Mouse (Mus musculus): ENCODE data around the gene Prkn. TPM values are rescaled to one million over a fixed set of nuclear protein-coding genes. Genes with fewer than 3 reads are reported as not detected.

Prkn gene
- polyA plus RNA-seq, 1 experiment from 2014 or later, result 2.6 TPM

DNA sequence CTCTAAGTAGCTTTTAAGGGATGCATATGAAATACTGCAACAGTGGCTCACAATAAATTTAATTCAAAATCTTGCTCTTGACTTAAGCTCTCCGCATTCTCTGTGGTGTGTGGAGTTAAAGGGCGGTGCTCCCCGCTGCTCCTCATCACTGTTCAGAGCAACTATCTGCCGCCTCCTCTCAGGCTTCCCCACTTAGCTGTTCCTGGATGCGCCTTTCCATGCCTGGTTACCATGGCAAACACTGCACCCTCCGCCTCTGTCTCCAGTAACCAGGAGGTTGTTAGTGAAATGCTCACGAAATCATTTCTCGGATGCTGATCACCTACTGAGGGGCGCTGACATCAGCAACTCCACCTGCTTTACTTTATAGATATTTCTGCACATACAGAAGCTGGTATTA is 1080.8 kb downstream of the Prkn start:
- Histone ChIP-seq H3K4me2 (no peak overlapping the region), H3K27me3 (no peaks in the 10 kb centered on the region), H3K9ac (no peak overlapping the region), H3K27ac (no peak overlapping the region), H3K4me3 (no peak overlapping the region), H3K4me1 (no peaks in the 10 kb centered on the region), H3K9me3 (no peaks in the 10 kb centered on the region), H3K36me3 (no peaks in the 10 kb centered on the region)
- ATAC-seq (ENCODE audit: insufficient number of reproducible peaks, low FRiP score, low TSS enrichment, low read depth), result no peak
- WGBS, result 79% methylated on average over 9 of the region's 9 CpGs

DNA sequence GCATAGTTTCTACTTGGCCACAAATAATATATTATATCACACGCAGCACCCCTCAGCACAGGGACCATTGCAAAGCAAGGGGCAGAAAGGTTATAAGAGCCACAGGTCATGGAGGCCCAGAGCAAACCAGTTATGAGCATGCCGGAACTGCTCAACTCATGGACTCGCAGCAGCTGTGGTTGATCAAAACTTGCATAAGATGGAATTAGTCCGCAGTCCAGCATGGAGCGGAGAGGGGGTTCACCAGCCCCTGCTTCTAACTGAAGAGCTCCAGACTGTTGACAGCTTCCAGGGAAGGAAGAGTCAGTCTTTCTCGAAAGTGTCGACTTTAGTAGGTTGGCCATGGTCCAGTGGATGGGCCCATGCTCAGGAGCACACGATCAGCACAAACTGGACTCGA is 1083.8 kb downstream of the Prkn start:
- Histone ChIP-seq H3K4me1 (no peaks in the 10 kb centered on the region), H3K36me3 (no peaks in the 10 kb centered on the region), H3K4me2 (no peak overlapping the region), H3K27ac (no peak overlapping the region), H3K4me3 (no peak overlapping the region), H3K9me3 (no peaks in the 10 kb centered on the region), H3K9ac (no peak overlapping the region), H3K27me3 (no peaks in the 10 kb centered on the region)
- 86% methylated on average over 9 of the region's 9 CpGs for WGBS
- ATAC-seq (ENCODE audit: insufficient number of reproducible peaks, low FRiP score, low TSS enrichment, low read depth), result no peak

DNA sequence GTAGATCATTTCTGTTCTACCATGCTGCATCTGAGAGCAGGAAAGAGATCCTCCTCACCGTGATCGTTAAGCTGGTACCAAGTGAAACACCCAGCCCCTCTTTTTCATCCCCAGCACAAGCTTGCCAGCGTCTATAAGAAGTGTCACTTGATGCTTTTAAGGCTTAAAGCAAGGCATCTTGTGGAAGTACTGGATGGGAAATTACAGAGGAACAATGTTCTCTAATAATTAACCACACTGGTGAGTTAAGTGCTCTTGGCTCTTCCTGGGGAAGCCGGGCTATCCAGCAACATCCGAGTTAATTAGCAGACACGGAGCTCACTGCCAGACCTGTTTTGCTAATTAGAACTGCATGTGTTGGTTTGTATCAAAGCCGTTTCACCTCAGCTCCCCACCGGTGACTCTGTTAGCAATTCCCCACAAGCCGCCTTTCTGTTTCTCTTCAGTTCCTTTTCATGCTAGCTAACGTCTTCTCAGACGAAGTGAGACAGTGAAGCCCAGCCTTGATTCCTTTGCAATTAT is 1086.7 kb downstream of the Prkn start:
- Histone ChIP-seq H3K4me1 (no peaks in the 10 kb centered on the region), H3K36me3 (no peaks in the 10 kb centered on the region), H3K9me3 (no peaks in the 10 kb centered on the region), H3K4me3 (no peak overlapping the region), H3K9ac (no peak overlapping the region), H3K27ac (no peak overlapping the region), H3K27me3 (no peaks in the 10 kb centered on the region), H3K4me2 (no peak overlapping the region)
- ATAC-seq (ENCODE audit: insufficient number of reproducible peaks, low FRiP score, low TSS enrichment, low read depth), result no peak
- WGBS, result 21% methylated on average over 11 of the region's 11 CpGs

DNA sequence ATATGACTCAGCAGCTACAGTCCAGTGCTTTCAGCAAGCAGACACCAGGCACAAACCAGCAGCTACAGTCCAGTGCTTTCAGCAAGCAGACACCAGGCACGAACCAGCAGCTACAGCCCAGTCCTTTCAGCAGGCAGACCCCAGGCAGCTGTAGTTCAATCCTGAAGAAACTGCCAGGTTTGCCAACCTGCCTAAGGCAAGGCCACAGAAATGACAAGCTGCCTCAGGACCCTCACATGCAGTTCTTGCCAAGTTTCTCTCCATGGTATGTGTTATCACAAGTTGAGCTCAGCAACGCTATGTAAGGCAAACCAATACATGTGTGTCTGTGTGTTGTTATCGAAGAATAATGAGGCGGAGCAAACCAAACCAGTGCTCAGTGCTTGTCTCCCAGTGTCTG is 1091.5 kb downstream of the Prkn start:
- H3K4me1 ChIP-seq, result no peaks in the 10 kb centered on the region
- no peaks in the 10 kb centered on the region for H3K36me3 ChIP-seq
- H3K9me3 ChIP-seq, result no peaks in the 10 kb centered on the region
- ATAC-seq (ENCODE audit: insufficient number of reproducible peaks, low FRiP score, low TSS enrichment, low read depth), result no peak
- no peak overlapping the region for H3K4me3 ChIP-seq
- H3K27ac ChIP-seq, result no peak overlapping the region
- WGBS, result 87% methylated on average over 4 of the region's 4 CpGs
- H3K4me2 ChIP-seq, result no peak overlapping the region
- H3K27me3 ChIP-seq, result no peaks in the 10 kb centered on the region
- H3K9ac ChIP-seq, result no peak overlapping the region

DNA sequence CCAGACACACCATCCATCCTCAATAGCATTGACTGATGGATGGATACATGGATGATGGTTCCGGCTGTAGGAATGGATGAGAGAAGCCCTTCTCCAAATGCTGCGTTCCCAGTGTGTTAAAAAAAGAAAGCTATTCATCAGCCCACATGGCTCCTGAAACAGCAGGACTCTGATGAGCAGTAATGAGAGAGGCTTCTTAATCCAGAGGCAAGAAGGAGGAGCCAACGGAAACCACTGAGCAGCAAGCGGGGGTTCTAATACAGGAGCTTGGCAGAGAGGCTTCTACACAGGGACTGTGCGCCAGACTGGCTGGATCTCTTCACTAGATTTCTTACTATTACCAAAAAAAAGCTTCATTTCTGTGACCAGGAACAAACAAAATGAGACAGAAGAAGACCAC is 1093.6 kb downstream of the Prkn start:
- Histone ChIP-seq H3K4me3 (no peak overlapping the region), H3K27ac (no peak overlapping the region), H3K4me2 (no peak overlapping the region), H3K9me3 (no peaks in the 10 kb centered on the region), H3K4me1 (no peaks in the 10 kb centered on the region), H3K9ac (no peak overlapping the region), H3K27me3 (no peaks in the 10 kb centered on the region), H3K36me3 (no peaks in the 10 kb centered on the region)
- no peak for ATAC-seq (ENCODE audit: insufficient number of reproducible peaks, low FRiP score, low TSS enrichment, low read depth)
- WGBS, result 53% methylated on average over 5 of the region's 5 CpGs

DNA sequence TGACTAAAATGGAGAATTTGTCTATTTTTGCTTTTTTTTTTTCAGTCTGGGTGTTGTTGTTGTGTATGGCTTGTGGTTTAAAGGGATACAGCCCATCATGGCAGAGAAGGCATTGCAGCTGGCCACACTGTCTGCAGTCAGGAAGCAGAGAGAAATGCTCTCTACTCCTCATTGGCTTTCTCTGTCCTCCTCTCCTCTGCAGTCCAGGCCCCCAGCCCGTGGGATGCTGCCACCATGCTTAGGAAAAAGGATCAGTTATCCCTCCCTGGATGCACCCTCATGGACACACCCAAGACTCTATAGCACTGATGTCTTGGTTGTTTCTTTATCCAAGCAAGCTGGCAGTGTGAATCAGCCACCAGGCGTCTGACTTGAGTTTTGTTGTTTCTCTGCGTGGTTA is 1107.3 kb downstream of the Prkn start:
- no peak overlapping the region for H3K9ac ChIP-seq
- H3K4me1 ChIP-seq, result no peaks in the 10 kb centered on the region
- no peak for ATAC-seq (ENCODE audit: insufficient number of reproducible peaks, low FRiP score, low TSS enrichment, low read depth)
- 83% methylated on average over 3 of the region's 3 CpGs for WGBS
- no peaks in the 10 kb centered on the region for H3K9me3 ChIP-seq
- no peak overlapping the region for H3K4me3 ChIP-seq
- H3K27me3 ChIP-seq, result no peaks in the 10 kb centered on the region
- H3K4me2 ChIP-seq, result no peak overlapping the region
- H3K36me3 ChIP-seq, result no peaks in the 10 kb centered on the region
- H3K27ac ChIP-seq, result no peak overlapping the region

DNA sequence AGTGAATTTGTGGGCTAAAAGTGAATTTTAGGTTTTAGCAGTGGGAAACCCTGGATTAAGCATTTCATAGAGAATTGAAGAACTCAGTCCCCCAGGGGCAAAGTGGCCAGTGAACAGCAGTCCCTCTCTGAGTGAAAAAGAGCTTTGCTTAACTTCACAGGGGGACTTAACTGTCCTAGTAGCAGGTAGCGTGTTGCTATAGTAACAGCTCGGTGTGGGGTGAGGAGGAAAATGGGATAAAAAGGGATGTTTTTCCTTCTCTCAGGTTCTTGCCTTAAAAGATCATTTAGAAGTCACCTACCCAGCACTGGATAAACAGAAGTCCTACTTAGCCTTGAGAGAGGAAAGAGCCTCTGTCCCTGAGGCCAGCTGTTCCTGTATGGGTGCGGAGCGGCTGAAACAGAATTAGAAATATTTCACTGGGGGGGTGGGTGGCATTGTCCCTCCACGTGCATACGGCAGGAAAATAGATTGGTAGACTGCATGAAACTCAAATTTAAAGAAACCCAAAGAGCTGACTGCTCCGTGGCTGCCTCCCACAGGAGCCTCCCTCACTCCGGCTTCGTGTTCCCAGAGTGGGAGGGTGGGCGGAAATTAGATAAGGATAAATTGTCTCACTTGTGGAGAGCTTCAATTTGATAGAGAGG is 1109.5 kb downstream of the Prkn start:
- Histone ChIP-seq H3K9me3 (no peaks in the 10 kb centered on the region), H3K4me3 (no peak overlapping the region), H3K36me3 (no peaks in the 10 kb centered on the region), H3K27ac (no peak overlapping the region), H3K9ac (no peak overlapping the region), H3K4me1 (no peaks in the 10 kb centered on the region), H3K4me2 (no peak overlapping the region), H3K27me3 (no peaks in the 10 kb centered on the region)
- no peak for ATAC-seq (ENCODE audit: insufficient number of reproducible peaks, low FRiP score, low TSS enrichment, low read depth)
- WGBS, result 62% methylated on average over 10 of the region's 10 CpGs

DNA sequence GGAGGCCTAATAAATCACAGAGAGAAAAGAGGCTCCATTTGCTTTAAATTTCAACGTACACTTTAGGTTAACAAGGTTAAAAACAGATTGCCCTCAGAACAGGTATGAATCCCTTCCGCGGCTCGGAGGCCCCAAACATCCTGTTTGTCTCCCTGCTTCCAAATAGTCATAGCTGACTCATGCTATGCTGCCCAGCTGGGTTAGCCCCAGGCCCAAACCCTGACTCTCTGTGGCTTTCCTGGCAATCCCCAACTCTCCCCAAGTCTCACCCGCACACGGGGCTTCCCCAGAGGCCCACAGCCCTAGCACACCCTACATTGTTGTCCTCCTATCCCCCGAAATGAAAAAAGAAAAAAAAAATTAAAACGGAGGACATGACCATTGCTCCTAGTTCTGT is 1110.0 kb downstream of the Prkn start:
- 65% methylated on average over 8 of the region's 8 CpGs for WGBS
- no peak overlapping the region for H3K9ac ChIP-seq
- ATAC-seq (ENCODE audit: insufficient number of reproducible peaks, low FRiP score, low TSS enrichment, low read depth), result no peak
- H3K36me3 ChIP-seq, result no peaks in the 10 kb centered on the region
- no peaks in the 10 kb centered on the region for H3K27me3 ChIP-seq
- H3K4me3 ChIP-seq, result no peak overlapping the region
- no peaks in the 10 kb centered on the region for H3K4me1 ChIP-seq
- no peaks in the 10 kb centered on the region for H3K9me3 ChIP-seq
- no peak overlapping the region for H3K27ac ChIP-seq
- H3K4me2 ChIP-seq, result no peak overlapping the region

DNA sequence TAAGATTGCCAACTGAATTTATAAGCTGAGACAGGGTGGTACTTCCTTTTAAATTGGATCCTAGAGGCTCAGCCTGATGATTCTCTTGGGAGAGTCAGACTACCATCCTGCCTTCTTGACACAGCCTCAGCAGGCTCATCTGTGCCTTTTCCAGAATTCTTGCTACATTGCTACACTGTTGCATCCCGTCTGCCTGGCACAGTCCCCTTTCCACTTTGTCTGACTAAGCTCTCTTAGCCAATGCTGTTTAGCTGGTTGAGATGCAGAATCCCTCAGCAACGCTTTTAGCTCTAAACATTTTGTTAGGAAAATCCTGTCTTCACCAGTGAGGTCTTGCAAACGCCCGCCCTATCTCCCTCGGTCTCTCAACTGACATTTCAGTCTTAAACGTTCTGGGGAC is 1115.1 kb downstream of the Prkn start:
- Histone ChIP-seq H3K36me3 (no peaks in the 10 kb centered on the region), H3K9ac (no peak overlapping the region), H3K4me3 (no peak overlapping the region), H3K27ac (no peak overlapping the region), H3K9me3 (no peaks in the 10 kb centered on the region), H3K4me1 (no peaks in the 10 kb centered on the region), H3K4me2 (no peak overlapping the region), H3K27me3 (no peaks in the 10 kb centered on the region)
- WGBS, result 71% methylated on average over 6 of the region's 6 CpGs
- ATAC-seq (ENCODE audit: insufficient number of reproducible peaks, low FRiP score, low TSS enrichment, low read depth), result no peak

DNA sequence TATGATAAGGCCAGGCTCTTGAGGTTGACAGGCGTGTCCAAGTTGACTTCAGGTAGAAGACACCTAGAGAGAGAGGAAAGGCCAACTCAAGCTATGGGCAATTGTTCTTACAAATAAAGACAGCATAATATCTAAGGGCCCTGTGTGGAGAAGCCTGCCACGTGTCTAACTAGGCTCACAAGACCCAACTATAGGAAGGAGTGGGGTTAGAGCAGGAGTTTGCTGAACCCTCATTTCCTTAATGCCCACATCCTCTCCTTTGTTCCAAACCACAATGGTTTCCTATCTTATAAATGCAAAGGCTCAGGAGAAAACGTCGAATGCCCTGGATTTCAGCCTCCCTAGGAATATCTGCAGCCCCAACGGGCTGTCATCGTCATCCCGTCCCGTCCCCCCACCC is 1120.3 kb downstream of the Prkn start:
- no peak overlapping the region for H3K4me2 ChIP-seq
- no peaks in the 10 kb centered on the region for H3K36me3 ChIP-seq
- H3K9ac ChIP-seq, result no peak overlapping the region
- no peaks in the 10 kb centered on the region for H3K27me3 ChIP-seq
- H3K4me1 ChIP-seq, result 0 out of 2 replicates have a peak, but pooled peaks cover 4% of the 10 kb centered on the region
- no peak overlapping the region for H3K4me3 ChIP-seq
- ATAC-seq (ENCODE audit: insufficient number of reproducible peaks, low FRiP score, low TSS enrichment, low read depth), result no peak
- WGBS, result 86% methylated on average over 8 of the region's 8 CpGs
- no peak overlapping the region for H3K27ac ChIP-seq
- no peaks in the 10 kb centered on the region for H3K9me3 ChIP-seq

DNA sequence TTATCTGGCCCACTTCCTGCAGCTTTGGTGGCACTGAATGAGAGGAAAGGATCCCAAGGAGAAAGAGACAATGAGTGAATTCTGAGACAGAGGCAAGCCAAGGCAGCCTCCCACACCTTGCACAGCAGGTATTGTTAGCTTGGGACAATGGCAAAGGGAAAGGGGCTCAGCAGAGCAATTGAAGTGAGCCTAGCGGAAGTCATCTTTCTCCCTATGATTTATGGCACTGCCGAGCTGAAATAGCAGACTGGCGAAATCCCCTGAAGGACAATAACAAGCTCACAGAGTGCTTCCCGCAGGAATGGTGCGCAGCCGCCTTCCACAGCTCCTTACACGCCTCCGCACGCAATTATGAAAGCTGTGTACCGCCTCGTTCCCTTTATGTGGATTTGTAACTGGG is 1122.6 kb downstream of the Prkn start:
- 0 out of 2 replicates have a peak, but pooled peaks cover 4% of the 10 kb centered on the region for H3K4me1 ChIP-seq
- 28% methylated on average over 11 of the region's 11 CpGs for WGBS
- H3K27me3 ChIP-seq, result no peaks in the 10 kb centered on the region
- ATAC-seq (ENCODE audit: insufficient number of reproducible peaks, low FRiP score, low TSS enrichment, low read depth), result no peak
- no peak overlapping the region for H3K4me3 ChIP-seq
- H3K9me3 ChIP-seq, result no peaks in the 10 kb centered on the region
- H3K36me3 ChIP-seq, result no peaks in the 10 kb centered on the region
- H3K9ac ChIP-seq, result no peak overlapping the region
- no peak overlapping the region for H3K27ac ChIP-seq
- no peak overlapping the region for H3K4me2 ChIP-seq

DNA sequence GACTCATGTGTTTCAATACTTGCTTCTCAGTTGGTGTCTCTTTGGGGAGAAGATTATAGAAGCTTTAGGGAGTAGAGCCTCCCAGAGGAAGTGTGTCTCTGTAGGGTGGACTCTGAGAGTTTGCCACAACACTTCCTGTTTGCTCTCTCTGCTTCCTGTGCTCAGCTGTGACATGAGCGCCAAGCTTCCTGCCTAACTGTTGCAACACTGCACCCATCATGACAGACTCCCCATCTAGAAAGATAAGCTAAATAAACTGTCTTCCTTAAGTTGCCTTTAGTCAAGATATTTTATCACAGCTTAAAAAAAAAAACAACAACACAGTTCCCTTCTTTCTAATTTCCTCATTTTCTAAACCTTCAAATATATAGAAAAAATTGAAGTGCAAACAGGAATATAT is 1130.0 kb downstream of the Prkn start:
- Histone ChIP-seq H3K4me1 (peaks cover 7% of the 10 kb centered on the region; the same call in 1 of the 2 replicates), H3K36me3 (no peaks in the 10 kb centered on the region), H3K9me3 (no peaks in the 10 kb centered on the region), H3K4me2 (no peak overlapping the region), H3K27me3 (peaks cover 4% of the 10 kb centered on the region), H3K27ac (no peak overlapping the region), H3K4me3 (no peak overlapping the region), H3K9ac (no peak overlapping the region)
- no peak for ATAC-seq (ENCODE audit: insufficient number of reproducible peaks, low FRiP score, low TSS enrichment, low read depth)
- WGBS, result 78% methylated on average over 1 of the region's 1 CpGs

DNA sequence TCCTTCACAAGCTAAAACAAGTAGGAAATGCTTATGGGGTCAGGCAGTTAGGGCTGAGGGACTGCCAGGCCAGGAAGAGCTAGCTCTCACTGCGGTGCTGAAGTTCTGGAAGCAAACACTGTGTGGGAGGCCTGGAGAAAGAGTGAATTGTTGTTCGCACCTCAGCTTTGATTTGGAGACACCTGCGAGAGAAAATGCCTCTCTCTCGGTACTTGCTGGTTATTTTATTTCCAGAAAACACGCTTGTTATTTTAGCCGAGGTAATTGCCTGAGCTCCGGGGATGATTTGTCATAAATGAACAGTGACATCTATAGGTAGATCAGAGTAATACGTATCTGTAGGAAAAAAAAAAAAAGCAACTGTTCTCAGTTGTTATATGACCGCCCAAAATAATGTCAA is 1132.4 kb downstream of the Prkn start:
- H3K27ac ChIP-seq, result no peak overlapping the region
- peaks cover 7% of the 10 kb centered on the region; the same call in 1 of the 2 replicates for H3K4me1 ChIP-seq
- no peak for ATAC-seq (ENCODE audit: insufficient number of reproducible peaks, low FRiP score, low TSS enrichment, low read depth)
- H3K9ac ChIP-seq, result no peak overlapping the region
- peaks cover 20% of the 10 kb centered on the region for H3K27me3 ChIP-seq
- no peaks in the 10 kb centered on the region for H3K36me3 ChIP-seq
- no peaks in the 10 kb centered on the region for H3K9me3 ChIP-seq
- no peak overlapping the region for H3K4me2 ChIP-seq
- WGBS, result 4% methylated on average over 9 of the region's 9 CpGs
- H3K4me3 ChIP-seq, result no peak overlapping the region
